Mouse (Mus musculus) liver, embryonic 16.5 days (tissue): ENCODE results near the gene Lman1l. TPM values are rescaled to one million over a fixed set of nuclear protein-coding genes. Genes with fewer than 3 reads are reported as not detected.

ENCODE experiments used
- ATAC-seq: fragments of 200-750 bp; cut with Nextera tagmentation; 2 replicates; pipeline ENCODE4 v1.8.0; 2017; ENCODE audit warnings: low read depth, mild to moderate bottlenecking, moderate number of reproducible peaks, moderate library complexity
- H3K27ac ChIP-seq: fragments of 300-500 bp; sonication (generic); 2 replicates; pipeline ENCODE4 v1.5.1; 2014; ENCODE audit warnings: mild to moderate bottlenecking, low read length
- H3K27me3 ChIP-seq: fragments of 300-500 bp; sonication (generic); 2 replicates; pipeline ENCODE4 v1.6.1; 2014; ENCODE audit warnings: low read depth, low read length, mixed read lengths; ENCODE audit not compliant: control insufficient read depth, insufficient read depth
- H3K36me3 ChIP-seq: fragments of 300-500 bp; sonication (generic); 2 replicates; pipeline ENCODE4 v1.6.1; 2014; ENCODE audit warnings: mild to moderate bottlenecking; ENCODE audit not compliant: control insufficient read depth, insufficient read depth
- H3K4me1 ChIP-seq: fragments of 300-500 bp; sonication (generic); 2 replicates; pipeline ENCODE4 v1.6.1; 2014; ENCODE audit warnings: low read depth, low read length, mixed read lengths; ENCODE audit not compliant: control insufficient read depth
- H3K4me2 ChIP-seq: fragments of 300-500 bp; sonication (generic); 2 replicates; pipeline ENCODE4 v1.6.1; 2014; ENCODE audit warnings: low read depth, low read length, mixed read lengths
- H3K4me3 ChIP-seq: fragments of 300-500 bp; sonication (generic); 2 replicates; pipeline ENCODE4 v1.5.1; 2014; ENCODE audit warnings: low read depth, mild to moderate bottlenecking, low read length
- H3K9ac ChIP-seq: fragments of 300-500 bp; sonication (generic); 2 replicates; pipeline ENCODE4 v1.6.1; 2014; ENCODE audit warnings: low read depth, low read length
- H3K9me3 ChIP-seq: fragments of 300-500 bp; sonication (generic); replicated peaks from 2 replicates; pipeline ENCODE4 v1.6.1; 2016; ENCODE audit warnings: low read length; ENCODE audit not compliant: control insufficient read depth
- WGBS: fragments of 180-500 bp; shearing (Covaris S2); extraction: QIAGEN DNeasy Blood & Tissue Kit; methylation state at CpG from one replicate; pipeline ENCODE4 v1.1.7; 2014; ENCODE audit not compliant: insufficient replicate concordance; 5-methylcytosine and 5-hydroxymethylcytosine counted together
- polyA plus RNA-seq: library from polyadenylated mRNA; unstranded; fragments of >200 nt; fragmentation: Nextera tagmentation; extraction: Ambion mirVana; gene quantifications from 2 replicates; pipeline ENCODE4 v1.2.1, GENCODE M21; 2015

Gene Lman1l
- polyA plus RNA-seq, 1 experiment from 2014 or later: not detected

DNA sequence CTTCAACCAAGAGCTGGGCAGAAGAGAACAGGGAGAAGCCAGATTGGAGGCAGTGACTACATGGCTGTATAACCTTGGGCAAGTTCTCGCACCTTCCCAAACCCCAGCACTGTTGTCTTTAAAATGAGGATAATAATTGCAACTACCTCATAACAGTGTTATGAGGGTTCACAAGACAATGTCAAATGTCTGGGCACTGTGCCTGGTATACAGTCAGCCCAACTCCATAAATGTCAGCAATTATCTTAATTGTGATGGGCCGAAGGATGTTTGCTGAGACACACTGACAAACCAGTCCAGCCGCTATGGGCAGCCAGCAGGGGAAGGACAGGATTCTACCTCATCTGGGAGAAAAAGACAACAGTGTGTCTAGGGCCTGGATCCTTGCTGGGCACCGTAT, 5.8 kb downstream of the Lman1l start:
- Histone ChIP-seq H3K9me3 (no peaks in the 10 kb centered on the region), H3K4me3 (no peak overlapping the region), H3K9ac (no peak overlapping the region), H3K4me1 (no peaks in the 10 kb centered on the region; the same call in 1 of the 2 replicates), H3K27ac (no peak overlapping the region), H3K27me3 (no peaks in the 10 kb centered on the region), H3K4me2 (no peak overlapping the region), H3K36me3 (no peaks in the 10 kb centered on the region)
- ATAC-seq: no peak
- WGBS: 66% methylated on average over 4 of the region's 4 CpGs

DNA sequence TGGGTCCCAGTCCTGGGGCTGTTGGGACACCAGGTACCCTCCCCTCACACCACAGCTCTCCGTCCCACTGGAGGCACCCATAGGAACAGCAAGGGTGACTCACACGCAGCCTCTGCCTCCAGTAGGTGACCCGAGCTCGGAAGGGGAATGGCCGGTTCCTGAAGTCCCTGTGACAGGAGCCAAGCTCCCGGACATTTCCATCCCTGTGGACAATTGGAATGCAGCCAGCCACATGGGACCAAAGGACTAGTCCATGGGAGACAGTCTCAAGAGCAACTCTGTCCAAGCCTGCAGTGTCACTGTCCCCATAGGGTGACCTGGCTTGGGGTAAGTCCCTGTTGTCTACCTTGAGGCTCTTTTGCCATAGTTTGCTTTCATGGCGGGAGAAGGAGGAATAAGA, 6.6 kb downstream of the Lman1l start:
- Histone ChIP-seq H3K9me3 (no peaks in the 10 kb centered on the region), H3K27ac (no peak overlapping the region), H3K4me1 (no peaks in the 10 kb centered on the region; the same call in 1 of the 2 replicates), H3K36me3 (no peaks in the 10 kb centered on the region), H3K27me3 (no peaks in the 10 kb centered on the region), H3K4me3 (no peak overlapping the region), H3K9ac (no peak overlapping the region), H3K4me2 (no peak overlapping the region)
- no peak for ATAC-seq
- 73% methylated on average over 7 of the region's 7 CpGs for WGBS

DNA sequence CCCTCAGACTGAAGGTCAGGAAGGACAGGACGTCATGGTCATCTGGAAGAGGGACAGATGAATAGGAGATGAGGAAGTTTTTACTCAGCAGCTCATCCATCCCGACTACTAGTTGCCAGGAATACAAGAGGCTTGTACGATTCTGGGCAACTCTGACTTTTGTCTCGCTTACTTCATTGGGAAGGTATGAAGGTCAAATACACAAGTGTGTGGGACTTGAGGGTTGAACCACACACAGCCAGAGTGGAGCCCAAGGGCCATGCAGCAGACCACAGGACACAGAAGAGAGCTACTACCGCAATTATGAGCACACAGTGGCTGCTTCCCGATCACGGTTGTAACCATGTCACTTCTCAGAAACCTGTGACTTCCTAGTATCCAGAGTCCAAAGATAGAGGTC, 8.0 kb downstream of the Lman1l start:
- H3K27ac ChIP-seq: no peak overlapping the region
- WGBS: 57% methylated on average over 7 of the region's 7 CpGs
- no peak overlapping the region for H3K4me2 ChIP-seq
- no peaks in the 10 kb centered on the region for H3K36me3 ChIP-seq
- no peaks in the 10 kb centered on the region; the same call in none of the 2 replicates for H3K27me3 ChIP-seq
- H3K4me3 ChIP-seq: no peak overlapping the region
- no peak for ATAC-seq
- H3K9ac ChIP-seq: no peak overlapping the region
- no peaks in the 10 kb centered on the region for H3K9me3 ChIP-seq
- H3K4me1 ChIP-seq: no peaks in the 10 kb centered on the region; the same call in 1 of the 2 replicates

DNA sequence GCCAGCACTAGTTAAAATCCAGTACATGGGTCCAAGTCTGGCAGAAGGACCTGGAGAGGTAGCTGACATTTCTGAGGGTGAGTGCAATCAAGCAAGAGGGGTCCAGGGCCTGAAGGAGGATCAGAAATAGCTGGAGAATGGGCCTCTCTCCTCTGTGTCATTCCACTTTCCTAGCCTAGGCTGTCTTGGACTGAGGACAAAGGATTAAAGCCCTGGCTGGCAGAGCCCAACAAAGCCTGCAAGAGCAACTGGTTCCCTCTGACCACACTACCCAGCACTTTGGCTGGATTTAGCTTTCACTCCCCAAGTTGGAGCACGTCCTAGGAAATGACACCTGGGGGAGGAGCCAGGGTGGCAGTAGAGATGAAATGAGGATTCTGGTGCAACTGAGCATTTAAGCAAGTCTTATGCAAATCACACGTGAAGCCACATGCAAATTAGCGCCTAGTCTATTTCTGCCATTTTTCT, 10.2 kb downstream of the Lman1l start:
- no peaks in the 10 kb centered on the region for H3K9me3 ChIP-seq
- H3K4me2 ChIP-seq: no peak overlapping the region
- no peak overlapping the region for H3K4me3 ChIP-seq
- no peaks in the 10 kb centered on the region for H3K36me3 ChIP-seq
- no peak for ATAC-seq
- no peak overlapping the region for H3K27ac ChIP-seq
- WGBS: 48% methylated on average over 3 of the region's 3 CpGs
- peaks cover 10% of the 10 kb centered on the region for H3K27me3 ChIP-seq
- no peak overlapping the region for H3K9ac ChIP-seq
- no peaks in the 10 kb centered on the region; the same call in 1 of the 2 replicates for H3K4me1 ChIP-seq

DNA sequence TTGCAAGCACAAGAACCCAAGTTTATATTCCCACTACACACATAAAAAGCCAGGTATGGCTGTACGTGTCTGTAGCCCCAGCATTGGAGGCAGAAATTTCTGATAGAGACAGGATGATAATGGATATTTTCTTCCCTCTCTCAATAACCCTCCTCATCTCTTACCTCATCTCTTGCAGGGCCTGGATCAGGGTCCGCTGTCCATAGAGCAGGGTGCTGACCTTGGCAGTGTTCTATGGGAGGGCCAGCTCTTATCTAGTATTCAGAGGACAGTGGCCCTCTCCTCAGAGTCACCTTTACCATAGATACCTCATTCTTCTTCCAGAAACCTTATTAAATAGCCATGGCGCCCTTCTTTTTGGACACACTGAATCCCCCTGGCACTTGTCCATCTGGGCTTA, 10.8 kb downstream of the Lman1l start:
- Histone ChIP-seq H3K4me3 (no peak overlapping the region), H3K9me3 (no peaks in the 10 kb centered on the region), H3K27me3 (peaks cover 13% of the 10 kb centered on the region), H3K4me2 (no peak overlapping the region), H3K27ac (no peak overlapping the region), H3K9ac (no peak overlapping the region), H3K36me3 (no peaks in the 10 kb centered on the region), H3K4me1 (no peaks in the 10 kb centered on the region)
- WGBS: 39% methylated on average over 3 of the region's 3 CpGs
- ATAC-seq: no peak

DNA sequence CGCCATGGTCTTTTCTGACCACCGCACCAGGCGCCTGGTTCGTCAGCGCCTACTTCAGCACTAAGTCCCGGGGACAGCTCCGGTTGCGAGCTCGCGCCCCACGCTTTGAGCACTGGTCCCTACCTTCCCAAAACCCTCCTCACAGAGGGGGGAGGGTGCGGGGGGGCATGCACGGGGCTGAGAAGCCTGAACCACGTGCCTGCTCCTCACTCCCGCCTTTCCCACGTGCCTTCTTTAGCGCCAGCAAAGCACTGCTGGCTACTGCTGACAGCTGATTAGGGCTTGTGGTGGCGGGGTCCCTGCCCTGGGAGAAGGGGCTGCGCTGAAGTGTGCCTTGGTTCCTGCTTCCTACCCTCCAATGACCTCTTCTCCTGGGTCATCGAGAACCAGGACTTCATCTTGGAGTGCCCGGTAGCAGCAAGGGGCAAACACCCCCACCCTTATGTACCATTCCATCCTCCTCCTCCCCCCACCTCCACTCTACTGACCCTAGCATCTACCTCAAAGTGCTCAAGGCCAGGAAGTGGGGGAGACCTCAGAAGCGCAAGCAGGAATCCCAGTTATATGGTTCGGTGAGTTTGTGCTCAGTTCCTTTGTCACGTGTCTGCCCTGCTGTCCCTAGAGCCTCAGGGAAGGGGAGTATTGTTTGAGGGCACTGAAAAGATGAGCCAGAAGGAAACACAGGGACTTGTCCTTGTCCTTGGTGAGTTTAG, 14.3 kb downstream of the Lman1l start, which contains the start of gene Cplx3:
Gene Cplx3 (minus strand): TSS at position 143 of the 713 bp plus-strand sequence.
- Histone ChIP-seq H3K4me2 (no peak within 1 kb of the TSS), H3K9me3 (no peaks in the 10 kb centered on the region), H3K4me1 (no peaks in the 10 kb centered on the region), H3K9ac (no peak within 1 kb of the TSS), H3K36me3 (no peaks in the 10 kb centered on the region), H3K27me3 (peaks cover 18% of the 10 kb centered on the region), H3K4me3 (no peak within 1 kb of the TSS), H3K27ac (no peak within 1 kb of the TSS)
- 9% methylated on average over 23 of the region's 24 CpGs for WGBS
- no peak for ATAC-seq

DNA sequence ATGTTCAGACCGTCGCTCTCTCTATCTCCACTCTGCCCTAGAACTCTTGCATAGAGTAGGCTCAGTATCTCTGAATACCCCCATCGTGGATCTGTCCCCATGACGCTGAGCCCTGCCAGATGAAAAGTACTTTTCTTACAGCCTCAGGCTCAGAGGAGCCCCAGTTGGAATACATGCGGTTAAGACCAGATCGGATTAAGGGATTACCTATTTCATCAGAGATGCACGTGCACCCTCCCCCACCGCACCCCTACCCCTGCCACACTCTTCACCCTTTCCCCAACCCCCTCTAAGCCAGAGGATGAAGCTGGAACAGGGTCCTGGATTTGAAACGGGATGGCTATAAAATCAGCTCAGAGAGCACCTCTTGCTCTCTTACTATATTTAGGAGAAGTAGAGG, 15.1 kb downstream of the Lman1l start:
- peaks cover 4% of the 10 kb centered on the region for H3K4me1 ChIP-seq
- H3K4me2 ChIP-seq: no peak overlapping the region
- H3K36me3 ChIP-seq: no peaks in the 10 kb centered on the region
- H3K4me3 ChIP-seq: no peak overlapping the region
- no peak overlapping the region for H3K9ac ChIP-seq
- WGBS: 19% methylated on average over 9 of the region's 9 CpGs
- no peak overlapping the region for H3K27ac ChIP-seq
- no peak for ATAC-seq
- H3K27me3 ChIP-seq: peaks cover 18% of the 10 kb centered on the region
- H3K9me3 ChIP-seq: no peaks in the 10 kb centered on the region

DNA sequence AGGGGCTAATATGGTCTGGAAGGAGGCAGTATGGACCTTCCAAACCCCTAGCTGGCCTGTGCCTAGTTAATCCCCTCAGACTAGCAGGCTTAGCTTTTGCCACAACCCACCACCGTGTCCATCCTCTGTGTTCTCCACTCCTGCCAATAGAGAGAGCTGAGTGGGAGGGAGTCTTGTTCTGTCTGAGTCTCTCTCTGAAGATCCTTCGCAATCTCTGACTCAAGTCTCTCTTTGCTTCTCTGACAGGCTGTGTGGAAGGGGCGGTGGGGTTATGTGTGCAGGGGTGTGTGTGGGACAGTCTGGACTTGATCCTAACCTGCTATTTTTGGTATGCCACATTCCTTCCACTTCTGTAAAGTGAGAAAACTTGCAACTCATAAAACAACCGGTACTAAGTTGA, 15.7 kb downstream of the Lman1l start:
- 58% methylated on average over 4 of the region's 4 CpGs for WGBS
- H3K4me3 ChIP-seq: no peak overlapping the region
- no peak overlapping the region for H3K4me2 ChIP-seq
- H3K9ac ChIP-seq: no peak overlapping the region
- H3K4me1 ChIP-seq: peaks cover 7% of the 10 kb centered on the region
- H3K27ac ChIP-seq: no peak overlapping the region
- no peak for ATAC-seq
- no peaks in the 10 kb centered on the region for H3K9me3 ChIP-seq
- H3K36me3 ChIP-seq: no peaks in the 10 kb centered on the region
- H3K27me3 ChIP-seq: peaks cover 18% of the 10 kb centered on the region

DNA sequence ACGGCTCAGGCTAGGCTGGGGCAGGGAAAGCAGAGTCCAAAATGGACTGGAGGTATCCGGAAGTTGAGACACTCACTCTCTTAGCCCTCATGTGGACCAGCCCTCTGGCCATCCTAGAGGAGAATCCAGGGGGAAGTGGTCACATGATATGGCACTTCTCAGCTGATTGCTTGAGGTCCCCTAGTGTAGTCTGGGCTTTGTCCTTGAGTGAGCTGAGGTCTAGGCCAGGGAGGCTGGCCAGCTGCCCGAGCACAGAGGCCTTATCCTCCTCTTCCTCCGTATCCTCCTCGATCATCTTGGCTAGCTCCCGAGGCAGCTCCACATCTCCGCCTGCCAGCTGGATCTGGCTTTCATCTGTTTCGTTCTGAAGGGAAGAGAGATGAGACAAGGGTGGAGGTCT, 18.5 kb downstream of the Lman1l start:
- Histone ChIP-seq H3K4me2 (no peak overlapping the region), H3K27me3 (peaks cover 18% of the 10 kb centered on the region), H3K27ac (no peak overlapping the region), H3K9ac (no peak overlapping the region), H3K9me3 (no peaks in the 10 kb centered on the region), H3K36me3 (no peaks in the 10 kb centered on the region), H3K4me1 (peaks cover 7% of the 10 kb centered on the region), H3K4me3 (no peak overlapping the region)
- ATAC-seq: no peak
- 46% methylated on average over 8 of the region's 8 CpGs for WGBS
